ENCODE assay signal across 15 mouse cellular contexts in the genomic region with DNA sequence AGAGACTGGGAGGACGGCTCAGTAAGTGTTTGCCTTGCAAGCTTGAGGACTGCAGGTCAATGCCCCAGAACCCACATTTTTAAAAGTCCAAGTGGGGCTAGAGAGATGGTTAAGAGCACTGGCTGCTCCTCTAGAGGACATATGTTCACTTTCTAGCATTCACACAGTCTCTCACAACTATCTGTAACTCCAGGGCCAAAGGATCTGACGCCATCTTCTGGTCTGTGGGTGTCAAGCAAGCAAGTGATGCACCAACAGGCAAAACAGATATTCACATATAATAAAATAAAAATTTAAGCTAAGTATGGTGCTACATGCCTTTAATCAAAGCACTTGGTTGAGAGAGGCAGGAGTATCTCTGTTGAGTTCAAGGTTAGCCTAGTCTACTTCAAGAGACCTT. TPM values are rescaled to one million over a fixed set of nuclear protein-coding genes. Genes with fewer than 3 reads are reported as not detected.
DNase-seq lines count a peak whose midpoint lies in the region; ATAC-seq and TF ChIP-seq lines count a peak whose summit lies in the region.
"Had no signal": no experiment of that assay in that cellular context is flagged by ENCODE, and none has a peak within 500 bp of the region (broad histone marks: within the 10 kb centered on the region; RNA-seq: fewer than 3 reads in every experiment).

No protein-coding gene starts in this region.

- no peak overlapping the region for H3K4me3 ChIP-seq in intestine, postnatal 0 days (ENCODE audit: low read depth, low read length)
- no peak overlapping the region for H3K4me3 ChIP-seq in intestine, embryonic 16.5 days (ENCODE audit: low read length)
- no peak overlapping the region for H3K4me3 ChIP-seq in midbrain, embryonic 14.5 days (replicated peaks; ENCODE audit: low read depth, low read length)
- no peak overlapping the region for H3K4me3 ChIP-seq in midbrain, embryonic 16.5 days (ENCODE audit: low read depth, low read length)
- H3K4me3 ChIP-seq: forebrain, embryonic 10.5 days; lung, embryonic 15.5 days; midbrain, embryonic 15.5 days had no signal

- no peak overlapping the region for H3K9ac ChIP-seq in intestine, postnatal 0 days (ENCODE audit: low read depth, low read length)
- H3K9ac ChIP-seq in intestine, embryonic 16.5 days (ENCODE audit: low read depth, low read length) = no peak overlapping the region
- H3K9ac ChIP-seq in midbrain, embryonic 14.5 days (replicated peaks; ENCODE audit: low read length) = no peak overlapping the region
- no peak overlapping the region for H3K9ac ChIP-seq in midbrain, embryonic 16.5 days (ENCODE audit: low read depth, low read length)
- H3K9ac ChIP-seq: lung, embryonic 15.5 days; midbrain, embryonic 15.5 days had no signal

- peak; percentile 23 for DNase-seq in midbrain, embryonic 14.5 days
- peak; percentile 33 for DNase-seq in MEL-GATA-1-ER (ENCODE audit: extremely low read depth, low read depth)
- no peak for DNase-seq in yolk sac, embryonic 10.5 days (ENCODE audit: low spot score)
- DNase-seq in frontal cortex, postnatal 14 days (ENCODE audit: low spot score in 2 of 2) = no peak
- DNase-seq: adrenal gland, adult 8-10 months; cerebellum, adult 11-12 months; heart, postnatal 14 days; right cerebral cortex, postnatal 4 days had no signal

- no peak for ATAC-seq in intestine, postnatal 0 days
- ATAC-seq in intestine, embryonic 16.5 days = no peak
- no peak for ATAC-seq in midbrain, embryonic 14.5 days (ENCODE audit: low FRiP score, low TSS enrichment)
- no peak for ATAC-seq in midbrain, embryonic 16.5 days
- peak; percentile 72 for ATAC-seq in megakaryocyte progenitor cell, adult 5-6 weeks (replicated peaks; ENCODE audit: poor library complexity)
- ATAC-seq: midbrain, embryonic 15.5 days had no signal

- no peaks in the 10 kb centered on the region for H3K27me3 ChIP-seq in intestine, postnatal 0 days (replicated peaks; ENCODE audit: control insufficient read depth, insufficient read depth, low read length)
- no peaks in the 10 kb centered on the region for H3K27me3 ChIP-seq in intestine, embryonic 16.5 days (replicated peaks; ENCODE audit: control insufficient read depth, insufficient read depth, low read length)
- H3K27me3 ChIP-seq in midbrain, embryonic 14.5 days (ENCODE audit: control insufficient read depth, insufficient read depth, low read length) = no peaks in the 10 kb centered on the region
- H3K27me3 ChIP-seq in midbrain, embryonic 16.5 days (ENCODE audit: control insufficient read depth, insufficient read depth, low read depth, low read length) = no peaks in the 10 kb centered on the region
- H3K27me3 ChIP-seq: lung, embryonic 15.5 days; midbrain, embryonic 15.5 days had no signal

- TF ChIP-seq CTCF in intestine, postnatal 0 days (IDR thresholded peaks at IDR 0.05; ENCODE audit: low read depth) = peak; percentile 54

- no peak overlapping the region for H3K27ac ChIP-seq in intestine, postnatal 0 days (ENCODE audit: low read depth, low read length)
- no peak overlapping the region for H3K27ac ChIP-seq in intestine, embryonic 16.5 days (ENCODE audit: low read length)
- no peak overlapping the region for H3K27ac ChIP-seq in midbrain, embryonic 14.5 days (replicated peaks; ENCODE audit: low read depth, low read length)
- no peak overlapping the region for H3K27ac ChIP-seq in midbrain, embryonic 16.5 days (ENCODE audit: low read length)
- H3K27ac ChIP-seq: forebrain, embryonic 10.5 days; lung, embryonic 15.5 days; midbrain, embryonic 15.5 days had no signal

- H3K9me3 ChIP-seq in intestine, postnatal 0 days (ENCODE audit: control insufficient read depth) = no peaks in the 10 kb centered on the region
- no peaks in the 10 kb centered on the region for H3K9me3 ChIP-seq in intestine, embryonic 16.5 days (ENCODE audit: control insufficient read depth, low read length)
- no peaks in the 10 kb centered on the region for H3K9me3 ChIP-seq in midbrain, embryonic 14.5 days (ENCODE audit: control insufficient read depth, low read length)
- no peaks in the 10 kb centered on the region for H3K9me3 ChIP-seq in midbrain, embryonic 16.5 days (replicated peaks; ENCODE audit: control insufficient read depth, low read length, poor library complexity, severe bottlenecking)
- H3K9me3 ChIP-seq: forebrain, embryonic 10.5 days; lung, embryonic 15.5 days; midbrain, embryonic 15.5 days had no signal

- H3K4me1 ChIP-seq in intestine, postnatal 0 days (replicated peaks; ENCODE audit: control insufficient read depth, insufficient read depth, low read length) = no peaks in the 10 kb centered on the region
- H3K4me1 ChIP-seq in intestine, embryonic 16.5 days (ENCODE audit: control insufficient read depth, insufficient read depth, low read length) = no peaks in the 10 kb centered on the region
- no peaks in the 10 kb centered on the region for H3K4me1 ChIP-seq in midbrain, embryonic 14.5 days (ENCODE audit: control insufficient read depth, insufficient read depth, low read length)
- H3K4me1 ChIP-seq in midbrain, embryonic 16.5 days (ENCODE audit: control insufficient read depth, insufficient read depth, low read length) = no peaks in the 10 kb centered on the region
- H3K4me1 ChIP-seq: forebrain, embryonic 10.5 days; lung, embryonic 15.5 days; midbrain, embryonic 15.5 days had no signal

- 62% methylated on average over 2 of the region's 2 CpGs for WGBS in intestine, postnatal 0 days
- 70% methylated on average over 2 of the region's 2 CpGs for WGBS in intestine, embryonic 16.5 days
- WGBS in midbrain, embryonic 14.5 days = 50% methylated on average over 2 of the region's 2 CpGs
- 55% methylated on average over 2 of the region's 2 CpGs for WGBS in midbrain, embryonic 16.5 days

- H3K4me2 ChIP-seq in intestine, postnatal 0 days (replicated peaks; ENCODE audit: low read depth) = no peak overlapping the region
- H3K4me2 ChIP-seq in intestine, embryonic 16.5 days (ENCODE audit: low read depth, low read length) = no peak overlapping the region
- no peak overlapping the region for H3K4me2 ChIP-seq in midbrain, embryonic 14.5 days (ENCODE audit: low read length)
- H3K4me2 ChIP-seq in midbrain, embryonic 16.5 days (ENCODE audit: low read length) = no peak overlapping the region
- H3K4me2 ChIP-seq: lung, embryonic 15.5 days; midbrain, embryonic 15.5 days had no signal

- peaks cover 45% of the 10 kb centered on the region for H3K36me3 ChIP-seq in intestine, postnatal 0 days (ENCODE audit: control insufficient read depth, insufficient read depth)
- H3K36me3 ChIP-seq in intestine, embryonic 16.5 days (ENCODE audit: control insufficient read depth, insufficient read depth, low read length) = no peaks in the 10 kb centered on the region
- no peaks in the 10 kb centered on the region for H3K36me3 ChIP-seq in midbrain, embryonic 14.5 days (ENCODE audit: control insufficient read depth, insufficient read depth, low read length)
- no peaks in the 10 kb centered on the region for H3K36me3 ChIP-seq in midbrain, embryonic 16.5 days (ENCODE audit: control insufficient read depth, insufficient read depth, low read length)
- H3K36me3 ChIP-seq: forebrain, embryonic 10.5 days; lung, embryonic 15.5 days; midbrain, embryonic 15.5 days had no signal

RNA-seq across cellular contexts. Expression of a gene that starts 11.3 kb away (rescaled TPM):
- 18.9 and 21.1 TPM in 2 replicates for polyA plus RNA-seq in intestine, postnatal 0 days (2015; fragmentation: Nextera tagmentation; extraction: Ambion mirVana)
- polyA plus RNA-seq in intestine, embryonic 16.5 days (2015; fragmentation: Nextera tagmentation; extraction: Ambion mirVana) = 6.2 and 7.7 TPM in 2 replicates
- 1.1 and 4.8 TPM in 2 replicates for polyA plus RNA-seq in midbrain, embryonic 14.5 days (2014; fragmentation: Nextera tagmentation; extraction: Ambion mirVana)
- polyA plus RNA-seq in midbrain, embryonic 16.5 days (2015; fragmentation: Nextera tagmentation; extraction: Ambion mirVana) = 1.5 and 1.9 TPM in 2 replicates
- total RNA-seq in megakaryocyte progenitor cell, adult 5-6 weeks (2015) = 2.4 and 2.7 TPM in 2 replicates
- 3.0 and 7.4 TPM in 2 replicates for total RNA-seq in megakaryocyte progenitor cell, adult 5-6 weeks (2017)

Comparison
In these comparisons a context has a peak if more than half of its experiments do, and no peak if none do; other contexts are left out.
1. DNase-seq: peak in midbrain, embryonic 14.5 days (single experiment) and MEL-GATA-1-ER (single experiment); none in yolk sac, embryonic 10.5 days (single experiment) and frontal cortex, postnatal 14 days (0 of 2).